Mouse (Mus musculus) right cerebral cortex, postnatal 14 days (tissue): ENCODE data around the gene Rab43.

Experiments
- DNase-seq: peaks from one replicate; pipeline ENCODE4 v3.0.0; 2022

Gene Rab43

GRCm38 (mm10) chr6:87811675-87812338 lies at the start of gene Rab43:
Gene Rab43 (minus strand): TSS chr6:87812164.
- peak; percentile 88 for DNase-seq

DNA sequence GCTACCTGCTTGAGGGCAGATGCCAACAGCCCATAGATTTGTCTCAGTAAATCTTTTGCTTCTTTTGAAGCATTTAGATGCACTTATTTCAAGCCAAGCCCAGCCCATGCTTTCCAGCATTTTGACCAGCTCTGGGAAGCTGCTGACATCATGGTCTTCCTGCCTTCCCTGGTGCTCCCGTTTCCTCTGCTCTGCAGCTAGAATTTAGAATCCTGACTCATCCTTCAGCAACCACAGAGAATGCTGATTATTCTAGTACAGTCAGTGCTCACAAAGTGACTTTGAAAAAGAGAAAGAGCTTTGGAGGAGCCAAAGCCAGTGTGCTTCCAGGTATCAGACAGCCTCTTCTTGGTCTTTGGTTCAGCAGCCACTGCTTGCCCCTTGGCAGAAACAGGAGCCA lies 45.1 kb upstream of the Rab43 start:
- no peak for DNase-seq

DNA sequence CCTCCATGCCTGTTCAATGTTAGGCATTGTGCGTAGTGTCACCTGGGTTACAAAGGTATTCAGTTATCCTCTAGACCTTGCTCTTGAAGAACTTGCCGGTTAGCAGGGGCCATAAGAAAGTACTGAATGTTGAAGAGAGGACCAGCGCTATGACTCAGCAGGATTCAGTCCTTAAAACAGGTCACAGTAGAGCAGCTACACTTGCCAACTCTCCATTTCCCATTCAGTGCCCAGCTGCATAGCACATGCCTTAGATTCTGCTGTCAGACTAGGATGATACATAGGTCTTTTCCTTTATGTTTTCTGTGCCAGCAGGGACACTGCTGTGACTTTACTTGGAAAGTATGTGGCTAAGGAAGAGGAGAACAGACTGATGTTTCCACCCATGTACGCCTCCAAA lies 41.5 kb upstream of the Rab43 start:
- DNase-seq, result no peak

GRCm38 (mm10) chr6:87851871-87852270 lies 39.9 kb upstream of the Rab43 start:
- no peak for DNase-seq

- peak; percentile 98 for DNase-seq
Measured at GRCm38 (mm10) chr6:87850900-87851614, 39.1 kb upstream of the Rab43 start, which contains the start of gene Cnbp. Gene Cnbp (minus strand): TSS chr6:87851106.

DNA sequence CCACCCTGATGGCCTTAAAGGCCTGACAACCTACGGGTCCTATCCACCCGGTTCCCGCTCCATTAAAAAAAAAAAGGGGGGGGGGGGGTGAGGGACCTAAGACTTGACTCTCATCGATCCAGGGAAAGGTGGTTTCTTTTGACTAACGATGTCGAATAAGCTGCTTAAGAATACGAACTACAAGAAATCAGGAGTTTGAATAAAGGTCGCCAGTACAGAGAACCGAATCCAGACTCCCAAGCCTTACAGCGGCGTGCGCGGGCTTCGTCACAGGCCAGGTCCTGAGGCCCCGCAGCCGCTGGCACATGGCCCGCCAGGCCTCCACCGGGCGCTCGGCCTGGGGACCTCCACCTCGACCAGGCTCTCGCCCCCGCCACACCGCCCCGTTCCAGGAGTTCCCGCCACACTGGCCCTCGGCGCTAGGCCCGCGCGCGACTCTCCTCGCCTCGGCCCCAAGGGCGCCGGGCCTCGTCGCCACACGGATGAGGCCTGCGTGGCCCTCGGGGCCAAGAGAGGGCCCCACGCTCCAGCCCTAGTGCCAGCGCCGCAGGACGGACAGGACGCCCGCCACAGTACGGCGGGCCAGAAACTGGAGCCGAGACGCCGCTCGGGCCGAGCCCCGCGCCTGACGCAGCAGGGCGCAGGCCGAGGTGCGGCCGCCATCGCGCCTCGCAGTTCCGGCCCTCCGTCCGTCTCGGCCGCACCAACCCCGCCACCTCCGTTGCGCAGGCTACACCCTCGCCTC lies 38.4 kb upstream of the Rab43 start:
- peak; percentile 38 for DNase-seq

- no peak for DNase-seq
Measured at GRCm38 (mm10) chr6:87849780-87850154, 37.8 kb upstream of the Rab43 start.

DNA sequence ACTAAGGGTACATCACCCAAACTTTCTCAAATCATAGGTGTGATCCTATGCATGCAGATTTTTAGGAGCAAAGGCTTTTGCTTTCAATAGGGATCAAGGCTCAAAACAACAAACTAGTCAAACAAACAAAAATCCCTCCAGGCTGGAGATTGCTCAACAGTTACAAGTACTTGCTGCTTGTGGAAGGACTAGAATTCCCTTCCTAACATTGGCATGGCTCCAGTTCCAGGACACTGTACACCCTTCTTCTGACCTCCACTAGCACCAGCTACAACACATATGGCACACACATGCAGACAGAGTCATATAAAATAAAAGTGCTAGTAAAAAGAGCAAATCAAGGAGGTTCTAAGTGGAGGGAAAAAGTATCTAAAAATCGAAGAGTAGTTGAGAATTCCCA lies 34.8 kb upstream of the Rab43 start:
- no peak for DNase-seq

- DNase-seq, result no peak
Measured at GRCm38 (mm10) chr6:87845031-87845695, 33.2 kb upstream of the Rab43 start.

GRCm38 (mm10) chr6:87842254-87842653 lies 30.3 kb upstream of the Rab43 start:
- DNase-seq, result no peak

GRCm38 (mm10) chr6:87841635-87842034 lies 29.7 kb upstream of the Rab43 start:
- no peak for DNase-seq

- no peak for DNase-seq
Measured at GRCm38 (mm10) chr6:87839797-87840341, 27.9 kb upstream of the Rab43 start.

DNA sequence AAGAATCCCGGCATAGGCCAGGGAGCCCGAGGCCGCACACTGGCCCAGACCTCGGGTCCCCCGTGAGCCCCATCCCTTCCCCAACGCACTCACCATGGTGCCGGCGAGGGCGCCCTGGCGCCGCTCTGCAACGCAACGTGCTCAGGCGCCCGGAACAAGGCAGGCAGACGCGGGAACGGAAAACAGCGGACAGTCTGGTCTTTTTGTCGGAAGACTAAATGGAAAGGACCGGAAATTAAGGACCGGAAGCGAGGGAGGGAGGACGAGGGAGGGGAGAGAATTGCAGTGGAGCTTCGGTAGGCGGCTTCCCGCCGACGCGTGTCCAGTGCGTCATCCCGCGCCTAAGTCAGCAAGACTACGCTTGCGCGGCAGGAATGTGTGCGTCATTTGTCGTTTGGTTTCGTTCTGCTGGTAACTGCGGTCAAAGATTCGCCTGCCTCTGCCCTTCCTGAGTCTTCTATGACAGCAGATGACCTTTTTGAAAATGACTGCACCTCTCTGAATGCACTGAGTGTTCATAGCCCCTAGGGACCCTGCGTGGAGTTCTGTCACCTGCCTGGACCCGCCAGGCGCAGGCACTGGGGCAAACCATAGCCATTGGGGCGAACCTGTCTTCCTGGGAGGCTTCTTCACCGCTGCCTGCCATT lies 26.7 kb upstream of the Rab43 start, which contains the start of gene Isy1:
Gene Isy1 (minus strand): TSS at position 248 of the 647 bp plus-strand sequence.
- DNase-seq, result peak; percentile 92

DNA sequence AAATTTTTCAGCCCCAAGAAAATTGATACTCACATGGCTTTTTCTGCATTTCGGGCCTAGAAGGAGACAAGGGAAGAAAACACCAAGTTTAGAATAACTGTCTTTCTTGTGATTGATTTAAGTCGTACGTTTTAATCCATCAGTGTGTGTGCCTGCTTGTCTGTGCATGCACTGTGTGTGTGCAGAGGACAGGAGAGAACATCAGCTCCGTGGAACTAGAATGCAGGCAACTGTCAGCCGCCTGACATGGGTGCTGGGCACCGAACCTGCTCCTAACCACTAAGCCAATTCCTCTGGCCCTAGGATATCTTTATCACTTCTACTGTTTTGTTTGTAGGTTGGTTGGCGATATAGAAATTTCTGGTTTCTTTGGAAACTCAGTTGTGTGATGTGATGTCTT lies 23.7 kb upstream of the Rab43 start, which contains the start of gene Gm45140:
Gene Gm45140 (minus strand): TSS at position 101 of the 400 bp plus-strand sequence.
- no peak for DNase-seq

DNA sequence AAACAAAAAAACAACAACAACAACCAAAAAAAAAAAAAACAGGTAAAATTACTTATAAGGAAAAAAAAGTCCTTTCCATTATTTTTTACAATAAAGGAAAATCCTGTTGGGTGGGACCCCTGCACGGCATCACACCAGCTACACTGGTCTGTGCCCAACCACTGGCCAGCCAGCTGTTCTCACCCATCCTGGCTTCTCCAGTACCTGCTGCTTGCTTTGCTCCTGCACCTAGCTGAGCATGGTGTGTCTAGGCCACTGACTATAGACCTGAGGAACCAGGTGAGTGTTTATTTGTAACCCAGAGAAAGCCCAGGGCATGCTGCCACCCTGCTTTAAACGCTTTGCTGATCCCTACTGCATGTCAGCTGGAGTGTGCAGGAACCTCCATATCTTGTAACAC lies 8.4 kb upstream of the Rab43 start:
- DNase-seq, result no peak

- DNase-seq, result no peak
Measured at GRCm38 (mm10) chr6:87814486-87814885, 2.5 kb upstream of the Rab43 start.

- no peak for DNase-seq
Measured at GRCm38 (mm10) chr6:87812656-87813055, 692 bp upstream of the Rab43 start.

DNA sequence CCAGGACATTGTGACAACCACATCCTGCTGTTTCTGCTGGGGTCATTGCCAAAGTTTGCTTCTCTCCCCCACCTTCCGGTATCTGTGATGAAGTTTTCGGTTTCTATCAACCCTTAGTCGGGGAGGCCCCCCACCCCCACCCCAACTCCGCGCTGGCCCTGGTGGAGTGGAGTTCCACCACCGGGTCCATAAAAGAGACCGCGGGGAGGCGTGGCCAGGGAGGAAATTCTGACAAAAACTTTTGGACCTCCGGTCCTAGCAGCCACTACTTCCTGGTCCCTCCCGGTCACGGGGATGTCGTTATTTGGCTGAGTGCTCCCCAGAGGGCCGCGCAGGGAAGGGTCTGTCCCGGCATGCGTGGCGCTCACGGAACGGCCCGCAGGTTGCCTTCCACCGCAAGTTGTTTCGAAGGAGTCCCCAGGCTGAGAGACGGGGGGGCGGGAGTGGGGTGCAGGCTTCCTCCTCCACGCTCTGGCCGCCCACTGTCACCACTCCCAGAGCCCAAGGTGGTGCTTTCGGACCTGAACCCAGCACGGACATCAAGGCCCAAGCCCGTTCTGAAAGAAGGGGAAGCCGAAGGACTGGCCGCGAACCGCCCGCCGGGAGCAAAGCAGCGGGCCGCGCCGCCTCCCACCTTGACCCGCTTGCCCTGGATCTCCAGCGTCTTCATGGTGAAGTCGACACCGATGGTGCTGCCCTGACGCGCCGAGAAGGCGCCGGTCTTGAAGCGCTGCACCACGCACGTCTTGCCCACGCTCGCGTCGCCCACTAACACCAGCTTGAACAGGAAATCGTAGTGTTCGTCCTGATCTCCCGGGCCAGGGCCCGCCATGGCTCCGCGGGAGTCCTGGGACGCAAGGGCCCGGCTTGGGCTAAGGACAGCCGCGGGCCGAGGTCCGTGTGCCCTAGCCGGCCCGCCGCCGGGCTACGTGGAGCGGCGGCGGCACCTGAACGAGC lies 973 bp downstream of the Rab43 start:
- DNase-seq, result peak; percentile 44

GRCm38 (mm10) chr6:87810311-87810710 lies 1.7 kb downstream of the Rab43 start:
- no peak for DNase-seq

- DNase-seq, result no peak
Measured at GRCm38 (mm10) chr6:87809651-87810161, 2.3 kb downstream of the Rab43 start.

- DNase-seq, result no peak
Measured at GRCm38 (mm10) chr6:87809144-87809543, 2.8 kb downstream of the Rab43 start.
